Mouse (Mus musculus) megakaryocyte, embryonic 14.5 days (primary cell): Measurements from ENCODE around the gene Hist2h2be.

Source experiments
- FLI1 ChIP-seq: IDR thresholded peaks from 2 replicates; pipeline ENCODE4 v1.6.1; 2012; ENCODE audit warnings: low read length, inconsistent platforms, mixed read lengths
- GATA1 ChIP-seq: IDR thresholded peaks from 3 replicates; pipeline ENCODE4 v1.6.1; 2012; ENCODE audit warnings: mixed read lengths, low read length, inconsistent platforms, borderline replicate concordance

DNA sequence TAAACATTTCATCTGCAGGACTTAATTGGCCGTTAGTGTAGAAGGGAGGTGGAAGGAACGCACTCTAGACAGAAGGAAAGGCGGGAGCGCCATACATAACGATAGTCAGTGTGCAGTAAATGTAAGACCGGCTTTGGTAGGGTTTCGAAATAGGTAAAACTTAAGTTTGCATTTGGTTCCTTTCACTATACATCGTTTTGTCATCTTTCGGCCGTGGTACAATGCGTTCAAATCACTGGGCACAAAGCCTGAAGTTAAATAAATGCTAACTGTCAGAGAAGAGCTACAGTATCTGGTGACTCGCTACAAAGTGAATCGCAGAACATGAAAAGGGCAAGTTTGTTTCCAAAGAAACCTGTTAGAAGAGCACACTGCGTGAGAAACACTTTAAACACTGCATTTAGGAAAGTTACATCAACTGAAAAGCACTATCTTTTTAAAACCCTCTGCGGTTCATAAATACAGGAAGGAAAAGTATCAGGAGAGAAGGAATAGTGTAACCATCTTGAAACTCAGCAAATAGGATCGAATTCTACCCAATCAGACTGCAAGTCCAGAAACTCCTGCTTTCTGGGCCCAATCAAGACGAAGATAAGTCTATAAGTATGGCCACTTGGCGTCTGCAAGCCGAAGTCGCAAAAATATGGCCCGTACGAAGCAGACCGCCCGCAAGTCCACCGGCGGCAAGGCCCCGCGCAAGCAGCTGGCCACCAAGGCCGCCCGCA is 47.3 kb downstream of the Hist2h2be start, which contains the start of gene Hist2h3b:
- TF ChIP-seq GATA1 (no peak), FLI1 (no peak)
